Mouse (Mus musculus): ENCODE results near the gene 1700061G19Rik. TPM values are rescaled to one million over a fixed set of nuclear protein-coding genes. Genes with fewer than 3 reads are reported as not detected.

Gene 1700061G19Rik
- polyA plus RNA-seq (2012; rRNA removed) = 0.05 and 0.06 TPM in 2 replicates

GRCm38 (mm10) chr17:56874936-56875651, at the start of gene 1700061G19Rik:
Gene 1700061G19Rik, plus strand, starts transcription at chr17:56875477.

GRCm38 (mm10) chr17:56830411-56831110, 44.7 kb upstream of the 1700061G19Rik start, which contains the start of gene Rfx2:
Gene Rfx2, minus strand, starts transcription at chr17:56831013.

GRCm38 (mm10) chr17:56874237-56874636, 1.0 kb upstream of the 1700061G19Rik start, which contains the start of gene Acsbg2:
Gene Acsbg2, minus strand, starts transcription at chr17:56874447.

GRCm38 (mm10) chr17:56935363-56936131, 60.3 kb downstream of the 1700061G19Rik start, which contains the start of gene Mllt1:
Gene Mllt1, minus strand, starts transcription at chr17:56935415.

Other genes with a start within 250 kb of the 1700061G19Rik start
- 73.8 and 76.1 TPM in 2 replicates for gene Lonp1, start 248.6 kb upstream of the 1700061G19Rik start, polyA plus RNA-seq (2012; rRNA removed)
- gene Catsperd, start 247.3 kb upstream of the 1700061G19Rik start, polyA plus RNA-seq (2012; rRNA removed) = 3.9 and 4.9 TPM in 2 replicates
- 150 and 160 TPM in 2 replicates for gene Ranbp3, start 202.2 kb upstream of the 1700061G19Rik start, polyA plus RNA-seq (2012; rRNA removed)
- gene Ndufa11, start 157.7 kb upstream of the 1700061G19Rik start, polyA plus RNA-seq (2012; rRNA removed) = 306 and 325 TPM in 2 replicates
- 19.4 and 20.8 TPM in 2 replicates for gene Vmac, start 157.5 kb upstream of the 1700061G19Rik start, polyA plus RNA-seq (2012; rRNA removed)
- 3.6 and 6.1 TPM in 2 replicates for gene Nrtn, start 117.9 kb upstream of the 1700061G19Rik start, polyA plus RNA-seq (2012; rRNA removed)
- gene Dus3l, start 110.7 kb upstream of the 1700061G19Rik start, polyA plus RNA-seq (2012; rRNA removed) = 150 and 161 TPM in 2 replicates
- gene Prr22, start 105.2 kb upstream of the 1700061G19Rik start, polyA plus RNA-seq (2012; rRNA removed) = 3.2 and 3.4 TPM in 2 replicates
- 6.4 and 7.4 TPM in 2 replicates for gene Rfx2, start 44.5 kb upstream of the 1700061G19Rik start, polyA plus RNA-seq (2012; rRNA removed)
- not detected in 2 replicates for gene Acsbg2, start 1.0 kb upstream of the 1700061G19Rik start, polyA plus RNA-seq (2012; rRNA removed)
- 118 and 125 TPM in 2 replicates for gene Mllt1, start 59.9 kb downstream of the 1700061G19Rik start, polyA plus RNA-seq (2012; rRNA removed)
- gene Acer1, start 106.6 kb downstream of the 1700061G19Rik start, polyA plus RNA-seq (2012; rRNA removed) = not detected in 2 replicates
- 157 and 168 TPM in 2 replicates for gene Clpp, start 114.8 kb downstream of the 1700061G19Rik start, polyA plus RNA-seq (2012; rRNA removed)
- gene Alkbh7, start 121.9 kb downstream of the 1700061G19Rik start, polyA plus RNA-seq (2012; rRNA removed) = 28.8 and 30.1 TPM in 2 replicates
- gene Pspn, start 124.5 kb downstream of the 1700061G19Rik start, polyA plus RNA-seq (2012; rRNA removed) = not detected in 2 replicates
- 90.2 and 95.7 TPM in 2 replicates for gene Gtf2f1, start 135.8 kb downstream of the 1700061G19Rik start, polyA plus RNA-seq (2012; rRNA removed)
- 0.10 TPM in 1 of 2 replicates, not detected in the other for gene Gm17949, start 136.0 kb downstream of the 1700061G19Rik start, polyA plus RNA-seq (2012; rRNA removed)
- 104 and 105 TPM in 2 replicates for gene Khsrp, start 156.0 kb downstream of the 1700061G19Rik start, polyA plus RNA-seq (2012; rRNA removed)
- 0.08 and 0.11 TPM in 2 replicates for gene Slc25a41, start 166.2 kb downstream of the 1700061G19Rik start, polyA plus RNA-seq (2012; rRNA removed)
- gene Crb3, start 183.6 kb downstream of the 1700061G19Rik start, polyA plus RNA-seq (2012; rRNA removed) = 2.0 and 2.4 TPM in 2 replicates
- 75.6 and 77.7 TPM in 2 replicates for gene Slc25a23, start 184.4 kb downstream of the 1700061G19Rik start, polyA plus RNA-seq (2012; rRNA removed)
- gene Dennd1c, start 203.0 kb downstream of the 1700061G19Rik start, polyA plus RNA-seq (2012; rRNA removed) = 5.7 and 5.8 TPM in 2 replicates
- gene Tubb4a, start 212.3 kb downstream of the 1700061G19Rik start, polyA plus RNA-seq (2012; rRNA removed) = 179 and 184 TPM in 2 replicates
- gene Tnfsf9, start 229.8 kb downstream of the 1700061G19Rik start, polyA plus RNA-seq (2012; rRNA removed) = 6.9 and 7.3 TPM in 2 replicates

Measured in central nervous system, embryonic 14 days (tissue).